Mouse (Mus musculus) gastrocnemius, postnatal 14 days (tissue): ENCODE results near the gene Glra2. TPM values are rescaled to one million over a fixed set of nuclear protein-coding genes. Genes with fewer than 3 reads are reported as not detected.
A peak's percentile ranks its signal among the peaks of the same experiment; 100 is the strongest.
"Not testable (repeated sequence)": the region's sequence is repeated elsewhere in the genome, so short reads cannot be mapped to it uniquely, and the experiment has no call there.

Source experiments
- DNase-seq: peaks from one replicate; pipeline ENCODE4 v3.0.0; 2021; ENCODE audit warnings: mixed read lengths
- intact Hi-C: fragments of 180-260 bp; cut with DNase I; formaldehyde crosslinking; loops from one replicate; pipeline ENCODE4 v1.15.1; 2025; ENCODE audit warnings: low total_unique reads
- long read RNA-seq, 2 experiments: library from polyadenylated mRNA; stranded (forward); transcript quantifications; one replicate each; pipeline ENCODE4 v2.0.0; 2021
- total RNA-seq, 2 experiments: library from RNA; stranded (reverse); gene quantifications; 2 replicates each; pipeline ENCODE4 v1.2.3; 2021

Glra2 gene
- total RNA-seq: not detected
- long read RNA-seq, experiment 1: 0 reads
- long read RNA-seq, experiment 2: 0 reads

DNA sequence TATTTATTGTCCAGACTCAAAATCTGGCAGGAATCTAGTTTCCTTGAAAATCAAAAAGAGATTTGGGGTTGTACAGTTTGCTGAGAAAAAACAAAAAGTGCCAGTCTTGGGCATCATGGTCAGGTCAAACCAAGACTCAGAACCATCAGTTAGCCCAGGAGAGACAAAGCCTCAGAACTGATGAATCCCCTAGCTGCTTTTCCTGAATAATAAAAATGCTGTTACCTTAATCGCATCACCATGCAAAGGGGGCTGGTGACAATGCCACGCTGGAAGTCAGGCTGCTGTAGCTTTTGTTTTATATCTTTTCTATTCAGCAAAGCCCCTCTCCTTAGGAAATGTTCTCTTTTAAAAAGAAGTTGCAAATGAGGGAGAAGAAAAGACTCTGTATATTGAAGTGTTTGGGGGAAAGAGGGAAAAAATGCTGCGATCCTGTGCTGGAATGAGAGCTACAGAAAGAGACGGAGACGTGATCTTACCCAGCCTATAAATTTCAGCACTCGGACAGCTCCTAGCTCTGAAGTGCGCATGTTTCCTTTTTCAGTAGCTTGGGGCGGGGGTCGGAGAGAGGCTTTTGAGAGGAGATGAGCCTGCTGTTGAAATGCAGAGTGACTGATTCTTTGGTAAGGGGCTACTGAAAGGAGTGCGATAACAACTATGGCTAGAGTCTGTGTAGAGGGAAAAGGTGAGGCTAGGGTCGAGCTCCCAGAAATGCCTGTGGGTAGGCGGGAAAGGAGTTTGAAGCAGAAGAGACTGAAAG, at the start of gene Glra2:
Glra2 (minus strand) TSS at position 455 of the 760 bp plus-strand sequence.
- intact Hi-C loops: no loop called here
- no peak for DNase-seq

DNA sequence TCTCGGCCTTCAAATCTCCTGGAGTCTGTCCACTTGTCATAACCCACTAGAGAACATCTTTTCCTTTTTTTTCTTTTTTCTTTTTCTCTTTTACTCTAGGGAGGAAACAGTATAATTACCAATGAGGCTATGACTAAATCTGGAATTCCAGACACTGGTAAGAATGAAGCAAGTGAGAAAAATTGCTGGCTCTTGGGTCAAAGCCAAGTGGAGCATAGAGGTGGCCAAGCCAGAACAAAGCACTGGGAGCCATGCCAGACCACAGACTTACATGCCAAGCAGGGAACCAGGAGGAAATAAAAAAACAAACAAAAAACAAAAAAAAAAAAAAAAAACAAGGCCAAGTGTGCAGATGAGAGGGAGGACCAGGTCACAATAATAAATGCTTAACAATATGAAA, 35.6 kb upstream of the Glra2 start:
- intact Hi-C loops: no loop called here
- DNase-seq: peak; percentile 20

DNA sequence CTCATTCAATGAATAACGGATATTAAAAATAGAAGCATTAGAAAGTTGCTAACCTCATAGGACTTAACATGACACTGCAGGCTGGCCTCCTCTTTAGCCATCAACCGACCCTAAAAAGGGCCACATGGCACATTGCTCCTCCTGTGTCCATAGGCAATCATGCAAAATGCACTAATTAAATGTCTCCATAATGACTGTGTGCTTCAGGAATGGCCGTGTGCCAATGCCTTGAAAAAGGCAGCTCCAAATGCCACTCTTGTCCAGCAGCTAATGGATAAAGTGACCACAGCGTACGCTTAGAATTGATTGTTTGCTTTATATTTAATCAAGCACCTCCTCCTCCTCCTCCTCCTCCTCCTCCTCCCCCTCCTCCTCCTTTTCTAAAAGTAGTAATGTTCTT, 17.4 kb upstream of the Glra2 start:
- intact Hi-C loops: no loop called here
- DNase-seq: no peak

DNA sequence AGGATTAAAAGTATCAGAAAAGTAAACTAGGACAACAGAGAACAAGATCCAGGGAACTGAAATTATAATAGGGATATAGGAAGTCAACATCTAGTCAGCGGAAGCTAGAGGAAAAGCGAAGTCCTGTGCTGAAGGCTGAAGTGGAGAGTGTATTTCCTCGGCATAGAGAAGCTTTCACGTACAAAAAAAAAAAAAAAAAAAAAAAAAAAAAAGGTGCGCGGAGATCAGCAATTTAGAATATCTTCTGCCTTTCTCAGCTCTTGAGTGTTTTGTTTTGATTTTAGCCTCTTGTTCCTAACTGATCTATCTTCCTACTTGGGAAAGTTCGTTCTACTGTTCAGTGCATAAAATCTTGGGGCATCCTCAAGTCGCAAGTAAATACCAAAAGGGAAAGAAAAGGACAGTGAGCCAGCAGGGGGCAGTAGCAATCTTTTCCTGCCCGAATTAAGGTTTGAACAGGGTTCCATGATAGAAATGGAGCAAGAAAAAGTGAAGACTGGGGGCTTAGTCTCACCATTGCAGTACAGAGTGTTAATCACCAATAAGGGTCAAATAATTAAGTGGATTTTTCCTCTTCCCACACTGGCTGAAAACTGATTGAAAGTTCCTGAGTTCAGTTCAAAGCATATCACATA, 623 bp upstream of the Glra2 start:
- DNase-seq: no peak
- intact Hi-C loops: no loop called here

DNA sequence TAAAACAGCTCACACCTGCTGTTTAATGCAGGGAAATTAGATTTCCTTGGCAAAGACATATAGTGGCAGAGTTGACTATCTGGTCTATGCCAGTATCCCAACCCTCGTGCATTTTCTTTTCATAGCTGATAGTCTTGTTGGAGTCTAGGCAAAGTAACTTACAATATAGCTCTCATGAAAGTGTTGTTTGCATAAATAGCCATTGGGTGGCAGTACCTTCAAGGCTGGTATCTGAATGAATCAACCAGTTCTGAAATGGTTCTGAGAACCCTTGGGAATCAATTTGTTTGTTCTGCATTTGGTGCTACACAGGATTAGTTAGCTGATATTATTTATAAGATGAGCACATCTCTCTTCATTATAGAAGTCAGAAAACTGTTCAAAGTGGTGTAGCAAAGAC, 133.6 kb downstream of the Glra2 start:
- intact Hi-C loops: no loop called here
- no peak for DNase-seq

DNA sequence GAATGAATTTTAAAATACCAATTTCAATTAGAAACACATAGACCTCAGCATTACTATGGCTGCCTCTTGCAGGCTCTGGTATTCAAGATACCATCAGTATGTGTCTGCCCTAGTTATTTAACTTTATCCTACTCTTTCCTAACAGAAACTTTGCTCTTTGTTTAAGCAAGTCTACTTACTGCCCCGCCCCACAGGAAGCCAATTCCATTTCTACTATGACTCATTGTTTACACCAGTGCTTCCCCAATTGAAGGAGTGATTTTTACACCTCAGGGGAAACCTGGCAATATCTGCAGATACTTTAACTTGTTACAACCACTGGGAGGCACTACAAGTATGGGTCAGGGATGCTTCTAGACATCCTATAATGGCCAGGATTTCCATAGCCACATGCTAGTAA, 136.0 kb downstream of the Glra2 start:
- DNase-seq: no peak
- intact Hi-C loops: no loop called here

DNA sequence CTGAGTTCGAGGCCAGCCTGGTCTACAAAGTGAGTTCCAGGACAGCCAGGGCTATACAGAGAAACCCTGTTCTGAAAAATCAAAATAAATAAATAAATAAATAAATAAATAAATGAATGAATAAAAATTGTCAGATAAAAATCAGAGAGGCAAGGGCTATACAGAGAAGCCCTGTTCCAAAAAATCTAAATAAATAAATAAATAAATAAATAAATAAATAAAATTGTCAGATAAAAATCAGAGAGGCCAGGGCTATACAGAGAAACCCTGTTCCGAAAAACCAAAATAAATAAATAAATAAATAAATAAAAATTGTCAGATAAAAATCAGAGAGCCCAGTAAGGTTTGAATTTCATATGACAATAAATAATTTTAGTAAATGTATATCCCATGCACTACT, 144.2 kb downstream of the Glra2 start:
- intact Hi-C loops, DNase-seq: not testable (repeated sequence)

DNA sequence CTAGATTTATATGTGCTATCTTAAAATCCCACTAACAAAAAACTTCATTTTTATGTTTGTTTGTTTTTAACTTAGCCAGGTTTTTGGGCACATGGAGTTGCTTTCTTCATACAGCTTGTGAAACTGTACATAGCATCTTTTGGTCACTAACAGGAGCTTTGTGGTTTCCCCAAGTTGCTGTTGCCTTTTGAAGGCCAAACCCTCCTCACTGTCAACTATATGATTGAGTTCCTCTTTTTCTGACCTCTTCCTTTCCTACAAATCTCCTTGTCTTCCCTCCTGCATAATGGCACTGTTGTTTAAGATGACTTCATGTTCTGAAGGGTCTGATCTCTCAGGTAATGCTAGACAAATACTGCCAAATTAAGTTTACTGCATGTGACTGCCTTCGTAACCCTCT, 170.6 kb downstream of the Glra2 start:
- intact Hi-C loops: no loop called here

DNA sequence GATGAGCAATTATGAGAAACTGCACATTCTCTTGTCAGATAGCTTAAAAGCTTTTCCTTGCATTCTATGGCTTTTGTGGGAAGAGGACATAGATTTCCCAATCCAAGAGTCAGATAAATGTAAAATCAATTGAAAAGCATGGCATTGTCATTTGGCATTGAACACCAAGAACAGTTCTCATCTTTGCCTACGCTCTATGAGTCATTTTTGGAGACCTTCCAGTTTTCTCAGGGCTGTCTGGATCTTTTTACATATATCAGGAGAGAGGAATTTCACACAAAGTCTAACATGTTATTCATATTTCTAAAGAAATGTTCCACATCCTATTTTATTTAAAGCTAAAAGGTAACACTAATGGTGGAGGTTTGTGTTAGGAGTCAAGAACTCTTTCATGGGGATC, 223.0 kb downstream of the Glra2 start:
- intact Hi-C loops: no loop called here
- DNase-seq: no peak

More for the DNA sequence above, 170.6 kb downstream of the Glra2 start:
- DNase-seq: no peak
